Comparison of ENCODE assay signal across 8 mouse cellular contexts in the genomic region with DNA sequence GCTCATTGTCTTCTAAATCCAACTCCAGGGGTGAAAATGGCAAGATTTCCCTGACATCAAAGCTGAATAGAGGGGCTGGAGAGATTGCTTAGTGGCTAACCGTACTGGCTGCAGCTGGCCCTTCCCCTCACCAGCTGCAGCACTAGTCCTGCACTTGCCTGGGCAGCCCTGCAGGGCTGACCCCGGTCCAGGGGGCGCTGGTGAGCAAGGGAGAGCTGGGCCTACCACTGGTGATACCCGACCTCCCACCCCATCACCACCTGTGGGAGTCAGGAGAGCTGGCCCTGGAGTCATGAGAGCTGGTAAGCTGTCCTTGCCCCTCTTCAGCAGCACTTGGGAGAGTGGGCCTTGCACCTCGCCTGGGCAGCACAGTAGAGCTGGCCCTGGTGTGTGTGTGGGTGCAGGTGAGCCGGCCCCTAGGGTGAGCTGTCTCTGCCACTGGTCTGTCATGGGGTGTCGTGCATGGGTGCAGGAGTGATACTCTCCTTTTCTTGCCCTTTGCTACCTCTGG.
DNase-seq lines count a peak whose midpoint lies in the region; ATAC-seq and TF ChIP-seq lines count a peak whose summit lies in the region.
"Had no signal": no experiment of that assay in that cellular context is flagged by ENCODE, and none has a peak within 500 bp of the region (broad histone marks: within the 10 kb centered on the region; RNA-seq: fewer than 3 reads in every experiment).

No protein-coding gene starts in this region.

- H3K36me3 ChIP-seq in heart, embryonic 15.5 days, result no peaks in the 10 kb centered on the region
- no peaks in the 10 kb centered on the region for H3K36me3 ChIP-seq in midbrain, postnatal 0 days (ENCODE audit: insufficient read depth, low read length)
- no peaks in the 10 kb centered on the region for H3K36me3 ChIP-seq in midbrain, embryonic 15.5 days (replicated peaks)
- H3K36me3 ChIP-seq in embryonic facial prominence, embryonic 10.5 days (replicated peaks), result no peaks in the 10 kb centered on the region
- no peaks in the 10 kb centered on the region for H3K36me3 ChIP-seq in heart, embryonic 12.5 days

- H3K27ac ChIP-seq in heart, embryonic 15.5 days, result no peak overlapping the region
- H3K27ac ChIP-seq in midbrain, postnatal 0 days (ENCODE audit: low read depth, low read length), result no peak overlapping the region
- no peak overlapping the region for H3K27ac ChIP-seq in midbrain, embryonic 15.5 days
- no peak overlapping the region for H3K27ac ChIP-seq in embryonic facial prominence, embryonic 10.5 days (replicated peaks)
- no peak overlapping the region for H3K27ac ChIP-seq in heart, embryonic 12.5 days (ENCODE audit: poor library complexity, severe bottlenecking)

- 0 out of 2 replicates have a peak, but pooled peaks have one; percentile 14 for ATAC-seq in heart, embryonic 15.5 days (replicated peaks; ENCODE audit: insufficient number of reproducible peaks, insufficient read depth, low FRiP score, low read depth)
- no peak for ATAC-seq in midbrain, postnatal 0 days (ENCODE audit: low FRiP score)
- no peak for ATAC-seq in midbrain, embryonic 15.5 days (replicated peaks)
- ATAC-seq in heart, embryonic 12.5 days (ENCODE audit: insufficient number of reproducible peaks, low FRiP score), result no peak

- 52% methylated on average over 7 of the region's 7 CpGs for WGBS in heart, embryonic 15.5 days
- 48% methylated on average over 7 of the region's 7 CpGs for WGBS in midbrain, postnatal 0 days
- WGBS in midbrain, embryonic 15.5 days, result 51% methylated on average over 7 of the region's 7 CpGs
- 48% methylated on average over 7 of the region's 7 CpGs for WGBS in embryonic facial prominence, embryonic 10.5 days
- 48% methylated on average over 7 of the region's 7 CpGs for WGBS in heart, embryonic 12.5 days

- no peaks in the 10 kb centered on the region for H3K9me3 ChIP-seq in heart, embryonic 15.5 days (replicated peaks)
- H3K9me3 ChIP-seq in midbrain, postnatal 0 days (ENCODE audit: low read length), result no peaks in the 10 kb centered on the region
- no peaks in the 10 kb centered on the region for H3K9me3 ChIP-seq in midbrain, embryonic 15.5 days
- no peaks in the 10 kb centered on the region for H3K9me3 ChIP-seq in embryonic facial prominence, embryonic 10.5 days
- no peaks in the 10 kb centered on the region for H3K9me3 ChIP-seq in heart, embryonic 12.5 days (replicated peaks)

- H3K4me1 ChIP-seq in heart, embryonic 15.5 days (replicated peaks), result no peaks in the 10 kb centered on the region
- no peaks in the 10 kb centered on the region for H3K4me1 ChIP-seq in midbrain, postnatal 0 days (ENCODE audit: insufficient read depth, low read length)
- no peaks in the 10 kb centered on the region for H3K4me1 ChIP-seq in midbrain, embryonic 15.5 days
- peaks cover 3% of the 10 kb centered on the region for H3K4me1 ChIP-seq in embryonic facial prominence, embryonic 10.5 days
- H3K4me1 ChIP-seq in heart, embryonic 12.5 days (replicated peaks), result peaks cover 6% of the 10 kb centered on the region

- no peak overlapping the region for H3K4me2 ChIP-seq in heart, embryonic 15.5 days
- no peak overlapping the region for H3K4me2 ChIP-seq in midbrain, postnatal 0 days (ENCODE audit: low read depth, low read length, poor library complexity, severe bottlenecking)
- H3K4me2 ChIP-seq in midbrain, embryonic 15.5 days, result no peak overlapping the region
- H3K4me2 ChIP-seq in heart, embryonic 12.5 days, result no peak overlapping the region

- no peak overlapping the region for H3K9ac ChIP-seq in heart, embryonic 15.5 days
- no peak overlapping the region for H3K9ac ChIP-seq in midbrain, postnatal 0 days (replicated peaks; ENCODE audit: low read length, poor library complexity, severe bottlenecking)
- H3K9ac ChIP-seq in midbrain, embryonic 15.5 days, result no peak overlapping the region
- no peak overlapping the region for H3K9ac ChIP-seq in heart, embryonic 12.5 days

- no peak overlapping the region for H3K4me3 ChIP-seq in heart, embryonic 15.5 days
- H3K4me3 ChIP-seq in midbrain, postnatal 0 days (ENCODE audit: low read depth, low read length), result no peak overlapping the region
- no peak overlapping the region for H3K4me3 ChIP-seq in midbrain, embryonic 15.5 days
- H3K4me3 ChIP-seq in embryonic facial prominence, embryonic 10.5 days, result no peak overlapping the region
- no peak overlapping the region for H3K4me3 ChIP-seq in heart, embryonic 12.5 days

- TF ChIP-seq CTCF in midbrain, postnatal 0 days (IDR thresholded peaks at IDR 0.05), result peak; percentile 29; the same call in 1 of the 2 replicates

- no peaks in the 10 kb centered on the region for H3K27me3 ChIP-seq in heart, embryonic 15.5 days
- H3K27me3 ChIP-seq in midbrain, postnatal 0 days (ENCODE audit: insufficient read depth, low read length), result no peaks in the 10 kb centered on the region
- no peaks in the 10 kb centered on the region for H3K27me3 ChIP-seq in midbrain, embryonic 15.5 days (replicated peaks)
- no peaks in the 10 kb centered on the region for H3K27me3 ChIP-seq in embryonic facial prominence, embryonic 10.5 days (replicated peaks; ENCODE audit: low read depth, poor library complexity, severe bottlenecking)
- no peaks in the 10 kb centered on the region for H3K27me3 ChIP-seq in heart, embryonic 12.5 days (replicated peaks)

- DNase-seq in heart, adult 8-10 months (ENCODE audit: low spot score), result no peak
- DNase-seq in midbrain, postnatal 0 days (ENCODE audit: low spot score), result no peak
- peak; percentile 41 for DNase-seq in embryonic facial prominence, embryonic 10.5 days (ENCODE audit: low spot score)
- peak; percentile 17 for DNase-seq in thymus, postnatal 25 days
- DNase-seq: heart, postnatal 10 days had no signal

Comparison
In these comparisons a context has a peak if more than half of its experiments do, and no peak if none do; other contexts are left out.
1. DNase-seq: peak in embryonic facial prominence, embryonic 10.5 days (single experiment) and thymus, postnatal 25 days (single experiment); none in heart, adult 8-10 months (single experiment) and midbrain, postnatal 0 days (single experiment).